Mouse (Mus musculus): ENCODE data around the gene Socs1. TPM values are rescaled to one million over a fixed set of nuclear protein-coding genes. Genes with fewer than 3 reads are reported as not detected.

Gene Socs1
- polyA plus RNA-seq, 1 experiment from 2014 or later: 1.7 TPM

DNA sequence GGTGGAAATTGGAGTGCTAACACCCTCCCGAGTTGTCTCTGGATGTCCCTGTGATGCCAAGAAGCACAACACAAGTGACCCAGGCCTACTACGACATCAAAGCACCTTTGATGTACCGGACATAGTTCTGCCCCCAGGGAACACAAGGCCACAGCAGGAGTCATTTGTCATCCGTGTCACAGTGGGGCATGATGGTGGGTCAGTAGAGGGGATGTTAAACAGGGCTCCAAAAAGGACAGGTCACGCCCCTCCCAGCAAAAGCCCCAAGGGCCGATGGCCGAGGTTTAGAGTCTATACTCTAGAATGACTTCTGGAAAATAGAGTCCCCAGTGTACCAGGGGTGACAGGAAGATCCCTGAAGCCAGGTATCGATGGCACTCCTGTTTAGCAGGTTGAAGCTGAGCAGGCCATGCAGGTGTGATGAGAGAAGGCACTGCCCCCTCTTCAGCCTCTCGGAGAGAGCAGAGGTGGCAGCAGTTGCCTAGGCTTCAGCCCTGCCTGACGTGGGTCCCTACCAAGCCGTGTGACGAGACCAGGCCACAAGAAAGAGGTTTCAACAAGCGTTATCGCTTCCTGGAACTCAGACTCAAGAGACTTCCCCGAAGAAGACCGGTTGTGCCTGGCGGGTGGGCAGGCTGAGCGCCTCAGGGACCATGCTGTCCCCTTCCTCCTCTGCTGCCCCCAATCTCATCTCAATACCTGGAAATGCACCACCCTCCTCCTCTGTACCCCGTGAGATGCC lies 13.4 kb downstream of the Socs1 start:
- no peak overlapping the region for H3K4me2 ChIP-seq (replicated peaks)
- no peaks in the 10 kb centered on the region for H3K36me3 ChIP-seq
- ATAC-seq (replicated peaks): no peak
- H3K4me3 ChIP-seq: no peak overlapping the region
- no peaks in the 10 kb centered on the region for H3K9me3 ChIP-seq
- H3K4me1 ChIP-seq: no peaks in the 10 kb centered on the region
- WGBS: 75% methylated on average over 19 of the region's 19 CpGs
- H3K9ac ChIP-seq (replicated peaks): no peak overlapping the region
- H3K27me3 ChIP-seq: no peaks in the 10 kb centered on the region
- H3K27ac ChIP-seq (replicated peaks): no peak overlapping the region

DNA sequence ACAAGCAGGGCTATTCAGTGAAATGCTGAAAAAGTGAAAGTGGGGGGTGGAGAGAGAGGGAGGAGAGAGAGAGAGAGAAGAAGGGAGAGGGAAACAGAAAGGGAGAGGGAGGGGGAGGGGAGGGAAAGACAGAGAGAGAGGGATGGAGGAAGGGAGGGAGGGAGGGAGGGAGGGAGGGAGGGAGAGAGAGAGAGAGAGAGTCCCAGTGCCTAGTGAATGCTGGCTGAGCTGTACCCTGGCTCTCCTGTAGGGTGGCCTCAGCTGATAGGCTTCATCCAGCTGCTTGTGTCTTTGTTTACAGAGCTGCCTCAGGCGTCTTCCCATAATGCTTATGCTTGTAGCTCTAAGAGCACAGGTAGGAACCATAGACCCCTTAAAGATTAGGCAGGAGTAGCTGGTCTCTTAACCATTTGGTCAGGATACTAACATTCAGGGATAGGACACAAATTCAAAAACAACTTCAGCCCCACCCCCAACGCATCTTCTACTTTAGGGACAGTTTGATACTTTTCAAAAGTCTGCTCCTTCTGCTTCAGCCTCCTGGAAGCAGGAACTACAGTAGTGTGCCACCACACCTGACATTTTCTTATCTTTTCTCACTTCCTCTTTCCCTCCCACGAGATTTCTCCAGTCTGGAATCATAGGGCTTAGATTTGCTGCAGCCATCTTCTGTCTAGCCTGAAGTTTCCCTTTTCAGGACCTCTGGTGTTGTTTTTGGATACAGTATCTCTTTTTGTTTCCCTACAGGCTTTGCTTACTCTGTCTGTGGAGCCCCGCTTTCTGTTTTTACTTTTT lies 14.6 kb downstream of the Socs1 start:
- WGBS: 53% methylated on average over 4 of the region's 4 CpGs
- ATAC-seq (replicated peaks): no peak

GRCm38 (mm10) chr16:10769661-10770060 lies 15.7 kb downstream of the Socs1 start:
- Histone ChIP-seq H3K4me3 (no peak overlapping the region), H3K4me1 (no peaks in the 10 kb centered on the region), H3K4me2 (replicated peaks) (no peak overlapping the region), H3K9ac (replicated peaks) (no peak overlapping the region), H3K27me3 (no peaks in the 10 kb centered on the region), H3K27ac (replicated peaks) (no peak overlapping the region), H3K9me3 (no peaks in the 10 kb centered on the region), H3K36me3 (no peaks in the 10 kb centered on the region)
- no peak for ATAC-seq (replicated peaks)
- WGBS: 53% methylated on average over 2 of the region's 2 CpGs

More for the DNA sequence above, 14.6 kb downstream of the Socs1 start:
- Histone ChIP-seq H3K27me3 (no peaks in the 10 kb centered on the region), H3K9me3 (no peaks in the 10 kb centered on the region), H3K4me2 (replicated peaks) (no peak overlapping the region), H3K27ac (replicated peaks) (no peak overlapping the region), H3K36me3 (no peaks in the 10 kb centered on the region), H3K4me1 (no peaks in the 10 kb centered on the region), H3K4me3 (no peak overlapping the region), H3K9ac (replicated peaks) (no peak overlapping the region)

DNA sequence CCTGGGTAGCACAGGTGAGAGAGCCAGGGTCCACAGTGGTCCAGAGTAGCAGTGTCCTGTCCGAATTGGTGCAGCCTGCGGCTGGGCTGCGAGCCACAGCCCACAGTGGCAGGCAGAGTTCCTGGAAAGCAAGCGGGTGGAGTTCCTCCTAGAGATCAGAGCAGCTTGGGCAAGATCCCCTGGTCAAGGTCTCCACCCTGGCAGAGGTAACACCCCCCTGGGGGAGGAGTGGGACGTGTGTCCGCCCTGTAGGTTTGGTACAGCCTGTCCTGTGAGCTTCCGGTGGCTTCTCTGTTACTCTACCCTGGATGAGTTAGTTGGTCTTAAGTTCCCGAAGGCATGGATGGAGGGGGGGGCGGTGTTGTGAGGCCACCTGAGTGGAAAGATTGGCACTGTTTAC lies 16.5 kb downstream of the Socs1 start:
- H3K27me3 ChIP-seq: no peaks in the 10 kb centered on the region
- no peak overlapping the region for H3K4me2 ChIP-seq (replicated peaks)
- no peak for ATAC-seq (replicated peaks)
- no peak overlapping the region for H3K9ac ChIP-seq (replicated peaks)
- 69% methylated on average over 9 of the region's 9 CpGs for WGBS
- no peaks in the 10 kb centered on the region for H3K36me3 ChIP-seq
- no peak overlapping the region for H3K27ac ChIP-seq (replicated peaks)
- no peaks in the 10 kb centered on the region for H3K9me3 ChIP-seq
- H3K4me3 ChIP-seq: no peak overlapping the region
- no peaks in the 10 kb centered on the region for H3K4me1 ChIP-seq

DNA sequence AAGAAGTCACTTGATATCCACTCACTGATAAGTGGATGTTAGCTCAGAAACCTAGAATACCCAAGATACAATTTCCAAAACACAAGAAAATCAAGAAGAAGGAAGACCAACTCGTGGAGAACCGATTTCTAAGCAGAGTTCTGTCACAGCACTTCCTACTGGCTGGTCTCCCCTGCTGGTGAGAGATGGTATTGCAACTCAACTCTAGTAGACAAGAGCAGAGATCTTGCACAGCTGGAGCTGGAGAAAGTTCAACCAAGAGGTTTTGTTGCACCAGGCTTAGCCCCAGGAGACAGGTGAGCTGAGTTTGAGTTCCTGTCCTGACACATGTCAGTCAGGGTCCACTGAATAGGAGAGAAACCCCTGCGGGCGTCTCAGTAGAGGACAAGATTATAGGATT lies 18.2 kb downstream of the Socs1 start:
- WGBS: 42% methylated on average over 4 of the region's 4 CpGs
- no peaks in the 10 kb centered on the region for H3K36me3 ChIP-seq
- no peaks in the 10 kb centered on the region for H3K27me3 ChIP-seq
- no peaks in the 10 kb centered on the region for H3K4me1 ChIP-seq
- H3K27ac ChIP-seq (replicated peaks): no peak overlapping the region
- no peaks in the 10 kb centered on the region for H3K9me3 ChIP-seq
- H3K4me2 ChIP-seq (replicated peaks): no peak overlapping the region
- H3K9ac ChIP-seq (replicated peaks): no peak overlapping the region
- ATAC-seq (replicated peaks): no peak
- H3K4me3 ChIP-seq: no peak overlapping the region

DNA sequence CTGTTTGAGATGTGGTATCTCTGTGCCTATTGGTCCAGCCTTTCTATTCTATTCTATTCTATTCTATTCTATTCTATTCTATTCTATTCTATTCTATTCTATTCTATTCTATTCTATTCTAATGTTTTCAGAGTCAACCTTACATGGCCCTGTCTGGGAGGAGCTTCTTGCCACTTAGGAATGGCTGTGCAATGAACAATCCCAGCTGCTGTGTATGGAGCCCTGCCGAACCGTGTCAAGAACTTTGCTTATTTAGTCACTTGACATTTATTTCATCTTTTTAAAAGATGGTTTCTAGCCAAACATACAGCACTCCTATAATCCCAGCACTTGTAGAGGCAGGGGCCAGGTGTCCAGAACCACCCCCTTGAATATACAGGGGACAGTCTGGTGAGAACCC lies 21.0 kb downstream of the Socs1 start:
- no peak overlapping the region for H3K4me2 ChIP-seq (replicated peaks)
- ATAC-seq (replicated peaks): no peak
- 77% methylated on average over 2 of the region's 2 CpGs for WGBS

DNA sequence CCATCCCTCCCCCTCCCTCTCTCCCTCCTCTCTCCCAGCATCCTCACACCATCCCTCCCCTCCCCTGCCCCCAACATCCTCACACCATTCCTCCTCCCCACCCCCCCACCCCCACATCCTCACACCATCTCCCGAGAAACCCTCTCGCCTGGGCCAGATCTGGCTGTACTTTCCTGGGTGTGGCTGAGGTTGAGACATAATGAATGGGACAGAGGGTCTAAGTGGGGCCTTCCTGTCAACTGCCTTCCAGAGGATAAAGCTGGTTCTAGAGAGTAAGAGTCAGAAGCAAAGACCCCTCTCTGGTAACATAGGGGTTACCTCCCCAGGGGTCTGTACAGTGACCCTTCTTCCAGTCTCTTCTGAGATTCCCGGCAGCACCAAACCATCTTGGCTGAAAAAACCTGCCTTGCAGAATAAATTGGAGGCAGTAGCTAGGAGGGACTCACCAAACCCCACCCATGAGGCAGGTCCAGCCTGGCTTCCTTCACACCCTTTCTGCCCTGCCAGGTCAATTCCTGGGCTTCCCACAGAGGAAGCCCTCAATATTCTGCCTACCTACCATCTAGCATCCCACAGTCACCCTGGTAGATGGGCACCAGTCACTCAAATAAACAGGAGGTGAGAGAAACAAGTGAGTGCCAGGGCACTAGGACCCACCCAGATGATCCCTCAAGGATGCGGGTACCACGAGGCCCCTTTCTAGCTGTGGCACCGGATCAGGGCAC lies 21.6 kb downstream of the Socs1 start:
- Histone ChIP-seq H3K9me3 (no peaks in the 10 kb centered on the region), H3K27me3 (no peaks in the 10 kb centered on the region), H3K4me2 (replicated peaks) (no peak overlapping the region), H3K27ac (replicated peaks) (no peak overlapping the region), H3K36me3 (no peaks in the 10 kb centered on the region), H3K4me3 (no peak overlapping the region), H3K4me1 (no peaks in the 10 kb centered on the region), H3K9ac (replicated peaks) (no peak overlapping the region)
- 64% methylated on average over 6 of the region's 6 CpGs for WGBS
- no peak for ATAC-seq (replicated peaks)

More for the DNA sequence above, 21.0 kb downstream of the Socs1 start:
- Histone ChIP-seq H3K9me3 (no peaks in the 10 kb centered on the region), H3K4me1 (no peaks in the 10 kb centered on the region), H3K27ac (replicated peaks) (no peak overlapping the region), H3K9ac (replicated peaks) (no peak overlapping the region), H3K36me3 (no peaks in the 10 kb centered on the region), H3K27me3 (no peaks in the 10 kb centered on the region), H3K4me3 (no peak overlapping the region)

GRCm38 (mm10) chr16:10762569-10763180 lies 22.7 kb downstream of the Socs1 start:
- 70% methylated on average over 5 of the region's 5 CpGs for WGBS
- Histone ChIP-seq H3K36me3 (no peaks in the 10 kb centered on the region), H3K4me1 (no peaks in the 10 kb centered on the region), H3K4me3 (no peak overlapping the region), H3K9ac (replicated peaks) (no peak overlapping the region), H3K9me3 (no peaks in the 10 kb centered on the region), H3K4me2 (replicated peaks) (no peak overlapping the region), H3K27ac (replicated peaks) (no peak overlapping the region), H3K27me3 (no peaks in the 10 kb centered on the region)
- no peak for ATAC-seq (replicated peaks)

GRCm38 (mm10) chr16:10761182-10761581 lies 24.2 kb downstream of the Socs1 start:
- Histone ChIP-seq H3K27ac (replicated peaks) (no peak overlapping the region), H3K4me1 (no peaks in the 10 kb centered on the region), H3K9me3 (no peaks in the 10 kb centered on the region), H3K27me3 (no peaks in the 10 kb centered on the region), H3K9ac (replicated peaks) (no peak overlapping the region), H3K4me2 (replicated peaks) (no peak overlapping the region), H3K4me3 (no peak overlapping the region), H3K36me3 (no peaks in the 10 kb centered on the region)
- WGBS: 85% methylated on average over 8 of the region's 8 CpGs
- ATAC-seq (replicated peaks): no peak

DNA sequence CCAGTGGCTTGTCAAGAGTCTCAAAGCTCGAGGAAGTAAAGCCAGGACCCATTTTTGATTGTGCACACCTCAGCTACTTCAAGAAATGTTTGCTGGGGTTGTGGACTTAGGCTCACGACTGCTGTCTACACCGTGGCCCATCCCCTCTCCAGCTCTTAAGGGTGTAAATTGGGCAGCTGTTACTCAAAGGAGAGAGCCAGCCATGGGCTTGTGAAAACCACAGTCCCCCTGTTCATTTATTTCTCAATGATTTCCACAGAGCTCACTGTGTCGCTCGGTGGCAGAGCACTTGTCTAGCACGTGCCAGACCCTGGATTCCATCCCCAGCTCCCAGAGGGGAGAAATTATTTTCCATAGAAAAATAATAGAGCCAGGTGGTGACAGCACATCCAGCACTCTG lies 29.2 kb downstream of the Socs1 start:
- Histone ChIP-seq H3K4me2 (replicated peaks) (no peak overlapping the region), H3K4me3 (no peak overlapping the region), H3K9me3 (no peaks in the 10 kb centered on the region), H3K27ac (replicated peaks) (no peak overlapping the region), H3K9ac (replicated peaks) (no peak overlapping the region), H3K4me1 (no peaks in the 10 kb centered on the region), H3K36me3 (no peaks in the 10 kb centered on the region), H3K27me3 (no peaks in the 10 kb centered on the region)
- WGBS: 66% methylated on average over 6 of the region's 6 CpGs
- no peak for ATAC-seq (replicated peaks)

DNA sequence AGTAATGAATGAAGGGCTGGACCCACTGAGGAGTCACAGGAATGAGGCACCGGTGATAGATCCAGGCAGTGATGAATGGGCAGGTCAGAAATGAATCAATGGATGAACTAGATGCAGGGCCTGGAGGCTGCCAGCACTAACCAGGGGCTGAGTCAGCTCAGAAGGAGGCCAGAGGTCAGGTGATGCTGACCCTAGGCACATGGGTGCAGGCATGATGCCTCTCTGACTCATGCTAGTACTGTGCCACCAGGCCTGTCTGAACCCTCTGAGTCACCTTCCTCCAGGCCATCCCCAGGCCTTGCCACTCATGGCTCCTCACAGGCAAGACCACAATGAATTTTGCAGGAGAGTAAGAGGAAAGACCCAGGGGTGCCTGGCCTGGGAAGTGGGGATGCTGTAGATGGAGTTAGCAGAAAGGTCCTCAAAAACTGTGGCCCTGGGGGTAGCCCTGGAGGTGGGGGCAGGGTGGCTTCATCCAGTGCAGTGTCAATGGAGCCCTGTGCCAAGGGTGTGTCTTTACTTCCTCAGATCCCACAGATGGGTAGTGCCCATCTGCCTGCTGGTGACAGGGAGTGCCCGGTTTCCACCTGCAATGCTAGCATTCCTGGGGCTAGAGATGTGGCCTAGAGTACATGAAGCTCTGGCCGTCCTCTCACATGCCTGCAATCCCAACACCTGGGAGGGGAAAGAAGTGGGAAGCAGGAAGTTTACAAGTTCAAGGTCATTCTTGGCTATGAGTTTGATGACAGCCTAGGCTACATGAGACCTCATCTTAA lies 30.6 kb downstream of the Socs1 start:
- H3K4me2 ChIP-seq (replicated peaks): no peak overlapping the region
- H3K9ac ChIP-seq (replicated peaks): no peak overlapping the region
- peaks cover 4% of the 10 kb centered on the region; the same call in 1 of the 2 replicates for H3K4me1 ChIP-seq
- 83% methylated on average over 3 of the region's 3 CpGs for WGBS
- ATAC-seq (replicated peaks): no peak
- H3K9me3 ChIP-seq: no peaks in the 10 kb centered on the region
- no peak overlapping the region for H3K27ac ChIP-seq (replicated peaks)
- H3K27me3 ChIP-seq: no peaks in the 10 kb centered on the region
- no peaks in the 10 kb centered on the region for H3K36me3 ChIP-seq
- no peak overlapping the region for H3K4me3 ChIP-seq

Data from forebrain, embryonic 15.5 days (tissue).